Mouse (Mus musculus) midbrain, postnatal 0 days (tissue): ENCODE measurements at regions not wholly inside any gene's neighbourhood (a gene's known extent, or its start where the extent isn't known, plus 50 kb on each side); places are given as distances from the start of the nearest gene placed in this dataset.

Source experiments
- ATAC-seq: fragments of 200-750 bp; cut with Nextera tagmentation; 2 replicates; pipeline ENCODE4 v1.8.0; 2017; ENCODE audit warnings: moderate number of reproducible peaks, mild to moderate bottlenecking, moderate TSS enrichment, moderate library complexity; ENCODE audit not compliant: low FRiP score
- DNase-seq: peaks from one replicate; pipeline ENCODE4 v3.0.0-alpha.2; 2015; ENCODE audit warnings: low spot score
- H3K27ac ChIP-seq: fragments of 300-500 bp; sonication (generic); 2 replicates; pipeline ENCODE4 v1.5.1; 2014; ENCODE audit warnings: low read depth, mild to moderate bottlenecking, low read length, mixed read lengths
- H3K27me3 ChIP-seq: fragments of 300-500 bp; sonication (generic); 2 replicates; pipeline ENCODE4 v1.6.1; 2014; ENCODE audit warnings: low read length, control low read depth, mixed read lengths; ENCODE audit not compliant: insufficient read depth
- H3K36me3 ChIP-seq: fragments of 300-500 bp; sonication (generic); 2 replicates; pipeline ENCODE4 v1.6.1; 2014; ENCODE audit warnings: low read length, control low read depth, mixed read lengths; ENCODE audit not compliant: insufficient read depth
- H3K4me1 ChIP-seq: fragments of 300-500 bp; sonication (generic); 2 replicates; pipeline ENCODE4 v1.6.1; 2014; ENCODE audit warnings: mild to moderate bottlenecking, control low read depth, antibody characterized with exemption, low read length, mixed read lengths; ENCODE audit not compliant: insufficient read depth
- H3K4me2 ChIP-seq: fragments of 300-500 bp; sonication (generic); 2 replicates; pipeline ENCODE4 v1.6.1; 2014; ENCODE audit warnings: low read depth, mild to moderate bottlenecking, low read length, mixed read lengths; ENCODE audit not compliant: poor library complexity, severe bottlenecking
- H3K4me3 ChIP-seq: fragments of 300-500 bp; sonication (generic); 2 replicates; pipeline ENCODE4 v1.5.1; 2014; ENCODE audit warnings: low read depth, mild to moderate bottlenecking, low read length, moderate library complexity
- H3K9ac ChIP-seq: fragments of 300-500 bp; sonication (generic); replicated peaks from 2 replicates; pipeline ENCODE4 v1.6.1; 2014; ENCODE audit warnings: mild to moderate bottlenecking, low read length, moderate library complexity, mixed read lengths; ENCODE audit not compliant: poor library complexity, severe bottlenecking
- H3K9me3 ChIP-seq: fragments of 300-500 bp; sonication (generic); 2 replicates; pipeline ENCODE4 v1.6.1; 2016; ENCODE audit warnings: low read length, control low read depth
- CTCF ChIP-seq: IDR thresholded peaks from 2 replicates; pipeline ENCODE4 v1.5.1; 2016; ENCODE audit warnings: antibody characterized with exemption, mild to moderate bottlenecking
- WGBS: fragments of 180-500 bp; shearing (Covaris S2); extraction: QIAGEN DNeasy Blood & Tissue Kit; methylation state at CpG from one replicate; pipeline ENCODE4 v1.1.7; 2014; 5-methylcytosine and 5-hydroxymethylcytosine counted together

DNA sequence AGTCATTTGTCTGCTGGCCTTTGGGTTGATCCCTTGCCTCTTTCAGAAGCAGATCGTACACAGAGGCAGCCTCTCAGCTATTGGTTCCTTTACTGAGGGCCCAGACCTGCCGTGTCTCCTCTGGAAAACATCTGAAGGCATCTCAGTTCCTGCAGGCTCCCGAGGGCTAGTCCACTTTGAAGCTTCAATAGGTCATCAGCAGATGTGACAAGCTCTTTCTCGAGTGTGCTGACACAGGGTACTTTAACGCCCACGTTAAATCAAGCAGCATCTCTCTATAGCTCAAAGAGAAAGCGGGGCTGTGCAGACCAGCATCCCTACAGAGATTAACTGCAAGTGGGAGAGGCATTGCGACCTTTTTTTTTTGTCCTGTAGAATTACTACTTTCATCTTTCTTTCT lies 96.0 kb upstream of the Phyhipl start:
- ATAC-seq (no peak), DNase-seq (no peak)
- Histone ChIP-seq H3K36me3 (no peaks in the 10 kb centered on the region), H3K4me1 (no peaks in the 10 kb centered on the region), H3K27ac (no peak overlapping the region), H3K9ac (no peak overlapping the region), H3K4me2 (no peak overlapping the region), H3K27me3 (no peaks in the 10 kb centered on the region), H3K4me3 (no peak overlapping the region), H3K9me3 (no peaks in the 10 kb centered on the region)
- no peak for TF ChIP-seq CTCF
- WGBS: 59% methylated on average over 8 of the region's 8 CpGs

DNA sequence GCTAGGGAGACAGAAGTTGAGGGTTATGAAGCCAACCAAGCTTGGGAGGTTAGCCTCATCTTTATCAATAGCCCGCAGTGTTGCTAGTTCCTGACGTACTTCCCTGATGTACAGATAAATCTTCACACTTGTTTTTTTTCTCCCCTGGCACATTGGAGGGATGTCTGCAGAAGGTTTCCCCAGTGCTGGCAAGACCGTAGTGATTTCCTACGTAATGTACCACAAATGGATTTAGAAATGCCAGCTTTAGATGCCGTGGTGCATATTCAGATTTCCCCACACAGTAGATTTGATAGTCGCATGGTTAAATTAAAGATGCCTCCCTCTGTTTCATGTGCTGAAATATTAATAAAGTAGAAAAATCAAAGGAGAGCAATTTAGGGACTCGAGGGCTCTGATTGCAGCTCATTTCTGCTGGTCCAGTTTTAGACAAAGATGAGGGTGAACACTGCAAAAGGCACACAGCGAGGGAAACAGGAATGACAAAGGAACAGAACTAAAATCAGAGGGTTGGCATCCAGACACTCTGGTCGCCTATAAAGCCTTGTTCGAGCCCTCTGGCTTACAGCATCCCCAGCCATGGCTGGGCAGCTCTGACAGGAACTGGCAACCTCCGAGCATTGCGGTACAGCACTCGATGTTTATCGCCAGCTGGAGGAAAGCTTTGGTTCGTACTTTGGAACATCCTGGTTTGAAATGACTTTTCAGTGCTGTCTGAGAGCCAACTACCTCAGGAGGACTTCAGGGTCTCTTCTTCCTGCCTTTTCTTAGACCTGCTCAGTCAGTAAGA lies 94.8 kb upstream of the Phyhipl start:
- Histone ChIP-seq H3K4me1 (no peaks in the 10 kb centered on the region), H3K9me3 (no peaks in the 10 kb centered on the region), H3K4me2 (no peak overlapping the region), H3K27ac (no peak overlapping the region), H3K4me3 (no peak overlapping the region), H3K9ac (no peak overlapping the region), H3K36me3 (no peaks in the 10 kb centered on the region), H3K27me3 (no peaks in the 10 kb centered on the region)
- 70% methylated on average over 15 of the region's 15 CpGs for WGBS
- TF ChIP-seq CTCF: no peak
- ATAC-seq: no peak
- no peak for DNase-seq

DNA sequence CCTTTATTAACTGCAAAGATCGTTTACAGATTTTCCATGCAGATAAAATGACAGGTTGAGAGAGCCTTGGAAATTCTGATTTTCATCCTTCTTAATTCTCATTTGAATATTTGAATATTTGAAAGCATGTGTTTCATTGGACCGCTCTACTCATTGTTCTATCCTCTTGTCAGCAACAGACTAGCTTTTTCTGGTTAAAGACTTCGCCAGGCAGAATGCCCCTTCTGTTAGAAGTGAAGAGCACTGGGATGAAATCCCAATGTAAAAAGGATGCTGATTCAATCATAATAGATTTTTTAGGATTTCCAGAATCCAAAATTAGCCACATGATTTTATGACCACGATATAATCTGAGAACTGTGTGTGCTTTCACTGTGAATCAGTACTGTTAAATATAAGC lies 90.8 kb upstream of the Phyhipl start:
- no peak overlapping the region for H3K27ac ChIP-seq
- no peak overlapping the region for H3K4me2 ChIP-seq
- H3K27me3 ChIP-seq: no peaks in the 10 kb centered on the region
- H3K4me3 ChIP-seq: no peak overlapping the region
- DNase-seq: no peak
- TF ChIP-seq CTCF: no peak
- ATAC-seq: no peak
- H3K9me3 ChIP-seq: no peaks in the 10 kb centered on the region
- H3K36me3 ChIP-seq: no peaks in the 10 kb centered on the region
- no peak overlapping the region for H3K9ac ChIP-seq
- WGBS: 76% methylated on average over 4 of the region's 4 CpGs
- H3K4me1 ChIP-seq: no peaks in the 10 kb centered on the region

DNA sequence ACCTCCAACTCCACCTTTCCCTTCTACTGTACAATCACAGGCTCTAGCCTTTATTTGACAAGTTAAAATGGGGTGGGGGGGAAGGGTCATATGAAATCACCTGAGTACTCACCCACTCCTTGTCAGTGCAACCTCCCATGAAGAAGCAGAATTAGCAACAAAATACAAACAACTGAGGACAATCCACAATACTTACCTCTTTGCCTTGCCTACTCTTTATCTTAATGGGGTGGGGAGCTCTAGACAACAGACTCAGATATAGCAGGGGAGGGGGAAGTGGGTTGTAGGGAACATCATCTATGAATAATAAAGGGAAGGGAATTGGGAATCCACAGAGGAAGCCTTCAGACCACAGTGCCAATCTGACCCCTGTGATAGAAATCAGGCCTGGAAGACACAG lies 86.1 kb upstream of the Phyhipl start:
- H3K9me3 ChIP-seq: no peaks in the 10 kb centered on the region
- no peak for DNase-seq
- no peak overlapping the region for H3K27ac ChIP-seq
- no peaks in the 10 kb centered on the region for H3K27me3 ChIP-seq
- H3K4me2 ChIP-seq: no peak overlapping the region
- no peak for TF ChIP-seq CTCF
- no peak overlapping the region for H3K4me3 ChIP-seq
- ATAC-seq: no peak
- no peaks in the 10 kb centered on the region for H3K4me1 ChIP-seq
- H3K9ac ChIP-seq: no peak overlapping the region
- no peaks in the 10 kb centered on the region for H3K36me3 ChIP-seq

DNA sequence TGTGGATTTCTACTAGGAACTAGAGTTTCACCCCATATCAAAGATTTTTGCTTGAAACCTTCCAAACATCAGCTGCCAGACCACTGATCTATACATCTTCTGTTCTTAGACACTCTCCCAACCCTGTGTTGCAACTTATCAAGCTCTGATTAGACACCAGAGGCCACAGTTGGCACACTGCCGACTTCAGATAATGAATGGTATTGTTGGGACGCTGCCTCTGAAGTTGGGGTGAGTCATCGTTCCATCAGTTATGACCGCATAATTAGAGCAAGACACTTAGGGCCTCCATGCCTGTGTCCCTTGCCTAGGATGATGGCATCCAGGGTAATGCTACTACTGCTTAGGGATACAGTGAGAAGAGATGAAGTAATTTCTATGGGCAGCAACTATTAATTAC lies 84.3 kb upstream of the Phyhipl start:
- Histone ChIP-seq H3K27ac (no peak overlapping the region), H3K4me2 (no peak overlapping the region), H3K9ac (no peak overlapping the region), H3K9me3 (no peaks in the 10 kb centered on the region), H3K4me1 (no peaks in the 10 kb centered on the region), H3K4me3 (no peak overlapping the region), H3K27me3 (no peaks in the 10 kb centered on the region), H3K36me3 (no peaks in the 10 kb centered on the region)
- ATAC-seq (no peak), DNase-seq (peak; percentile 25)
- WGBS: 85% methylated on average over 4 of the region's 4 CpGs
- no peak for TF ChIP-seq CTCF

DNA sequence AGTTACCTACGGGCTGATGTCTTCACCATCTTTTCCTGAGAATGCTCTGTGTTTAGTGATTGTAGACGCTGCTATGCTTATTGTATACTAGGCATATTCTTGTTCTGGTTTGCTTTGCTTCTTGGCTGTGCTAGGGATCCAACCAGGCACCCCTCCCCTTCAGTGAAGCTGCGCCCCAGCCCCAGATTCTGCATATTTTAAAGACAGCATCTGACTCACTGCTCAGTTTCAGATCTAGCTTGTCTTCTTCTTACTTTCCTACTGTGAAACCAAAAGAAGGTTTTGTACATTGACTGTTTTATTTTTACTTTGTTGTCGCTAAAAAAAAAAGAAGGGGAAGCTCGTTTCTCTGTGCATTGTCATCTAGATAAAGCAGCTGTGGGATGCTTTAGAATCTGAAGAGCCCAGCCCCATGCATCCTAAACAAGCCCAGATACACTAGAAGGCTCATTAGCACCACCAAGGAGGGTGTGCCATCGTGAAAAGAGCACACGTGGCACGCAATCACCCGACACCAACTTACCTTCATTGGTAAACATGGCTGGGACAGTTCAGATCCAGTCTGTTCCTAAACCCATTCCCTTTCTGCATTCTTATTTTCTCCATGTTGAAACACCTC lies 83.7 kb upstream of the Phyhipl start:
- TF ChIP-seq CTCF: no peak
- H3K27me3 ChIP-seq: no peaks in the 10 kb centered on the region
- DNase-seq (no peak), ATAC-seq (no peak)
- H3K9me3 ChIP-seq: no peaks in the 10 kb centered on the region
- H3K4me1 ChIP-seq: no peaks in the 10 kb centered on the region
- H3K4me2 ChIP-seq: no peak overlapping the region
- H3K9ac ChIP-seq: no peak overlapping the region
- no peak overlapping the region for H3K4me3 ChIP-seq
- H3K36me3 ChIP-seq: no peaks in the 10 kb centered on the region
- no peak overlapping the region for H3K27ac ChIP-seq
- WGBS: 67% methylated on average over 9 of the region's 9 CpGs
